Mouse (Mus musculus): ENCODE results near the gene Arhgap10.
A peak's percentile ranks its signal among the peaks of the same experiment; 100 is the strongest.

Arhgap10 gene

GRCm38 (mm10) chr8:77484266-77484665, 33.5 kb downstream of the Arhgap10 start:
- no peak for DNase-seq

DNA sequence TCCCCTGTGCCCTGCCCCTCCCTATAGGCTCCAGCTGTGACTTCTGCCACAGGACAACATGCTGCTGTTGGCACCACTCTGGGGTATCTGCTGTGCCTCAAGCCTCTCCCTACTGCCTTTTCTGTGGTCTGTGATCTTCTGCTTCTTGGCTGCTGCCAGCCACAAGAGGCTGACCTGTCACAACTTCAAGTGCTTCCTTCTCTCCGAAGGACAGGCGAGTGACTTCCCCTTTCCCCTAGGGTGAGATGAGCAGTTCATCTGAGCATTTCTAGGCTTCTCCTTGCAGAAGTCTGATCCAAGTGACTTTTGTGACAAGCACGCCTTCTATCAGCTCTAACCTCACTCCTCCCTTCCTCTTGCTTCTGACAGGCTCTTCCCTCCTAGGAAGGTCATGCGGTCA, 34.1 kb downstream of the Arhgap10 start:
- no peak for DNase-seq

- DNase-seq, result peak; percentile 42
Measured at GRCm38 (mm10) chr8:77481791-77482190, 36.0 kb downstream of the Arhgap10 start.

GRCm38 (mm10) chr8:77479995-77480394, 37.8 kb downstream of the Arhgap10 start:
- no peak for DNase-seq

GRCm38 (mm10) chr8:77478913-77479273, 38.9 kb downstream of the Arhgap10 start:
- DNase-seq, result peak; percentile 54

DNA sequence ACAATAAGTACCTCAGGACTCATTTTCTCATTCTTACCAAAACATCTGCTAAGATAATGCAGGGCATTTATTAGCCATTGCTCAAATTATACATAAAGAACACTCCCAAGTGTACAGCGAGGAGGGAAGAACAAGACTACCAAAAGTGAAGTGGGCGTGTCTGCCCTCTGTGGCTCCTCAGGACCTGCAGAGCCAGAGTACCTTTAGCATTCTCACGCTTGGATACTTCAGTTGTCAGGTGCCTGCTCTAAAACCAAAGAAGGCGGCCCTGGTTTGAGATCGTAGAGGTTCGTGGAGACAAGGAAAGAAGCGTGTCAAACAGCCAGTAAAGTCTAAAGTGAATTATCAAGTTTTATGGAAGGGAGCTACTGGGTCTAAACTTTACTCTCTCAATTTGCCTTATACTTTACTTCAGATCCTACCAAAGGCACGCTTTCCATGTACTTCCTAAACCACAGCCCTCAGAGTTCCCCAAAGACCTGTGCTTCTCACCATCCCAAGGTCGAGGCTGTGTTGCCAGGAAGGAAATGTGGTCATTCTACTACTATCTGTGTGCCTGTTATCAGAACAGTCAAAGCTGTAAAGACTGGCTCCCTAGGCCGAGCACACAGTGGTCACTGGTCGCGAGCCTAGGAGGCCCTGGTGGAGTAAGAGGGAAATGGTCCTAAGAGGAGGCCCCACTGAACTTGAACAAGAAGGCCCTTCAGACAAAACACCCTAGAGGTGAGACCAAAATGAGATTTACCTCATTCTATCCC, 39.4 kb downstream of the Arhgap10 start:
- DNase-seq, result no peak

DNA sequence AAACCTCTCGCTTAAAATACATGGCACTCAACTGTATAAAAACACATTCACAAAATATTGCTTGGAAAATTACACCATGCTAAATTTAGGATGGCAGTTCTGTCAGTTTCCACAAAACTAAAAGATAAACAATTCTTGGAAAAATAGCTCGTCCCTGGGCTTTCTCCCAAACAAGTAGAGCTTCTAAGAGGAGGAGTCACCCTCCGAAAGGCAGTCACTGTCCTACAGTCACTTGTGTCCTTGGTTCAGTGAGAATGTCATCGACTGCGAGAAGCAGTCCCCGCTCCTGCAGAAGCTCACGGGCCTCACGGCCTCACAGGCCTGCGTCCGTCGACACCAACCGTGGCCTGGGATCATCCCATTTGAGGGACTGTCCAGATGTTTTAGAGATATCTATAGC, 40.1 kb downstream of the Arhgap10 start:
- no peak for DNase-seq

DNA sequence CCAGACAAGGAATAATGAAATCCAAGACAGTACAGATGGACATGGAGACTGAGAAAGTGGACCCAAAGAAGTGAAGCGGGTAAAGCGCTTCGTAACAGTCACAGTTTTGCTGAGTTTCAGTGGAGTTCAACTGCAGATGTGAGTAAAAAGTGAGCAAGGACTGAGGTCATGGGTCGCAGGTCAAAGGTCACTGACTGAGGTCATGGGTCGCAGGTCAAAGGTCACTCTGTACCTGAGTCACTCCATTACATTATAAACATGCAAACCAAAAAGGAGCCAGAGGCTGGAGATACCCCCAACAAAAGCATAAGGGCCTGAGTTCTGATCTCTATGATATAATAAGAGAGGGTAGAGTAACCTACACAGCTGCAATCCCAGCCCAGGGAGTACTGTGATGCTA, 43.1 kb downstream of the Arhgap10 start:
- DNase-seq, result no peak

- DNase-seq, result peak; percentile 41
Measured at GRCm38 (mm10) chr8:77473773-77474172, 44.0 kb downstream of the Arhgap10 start.

DNA sequence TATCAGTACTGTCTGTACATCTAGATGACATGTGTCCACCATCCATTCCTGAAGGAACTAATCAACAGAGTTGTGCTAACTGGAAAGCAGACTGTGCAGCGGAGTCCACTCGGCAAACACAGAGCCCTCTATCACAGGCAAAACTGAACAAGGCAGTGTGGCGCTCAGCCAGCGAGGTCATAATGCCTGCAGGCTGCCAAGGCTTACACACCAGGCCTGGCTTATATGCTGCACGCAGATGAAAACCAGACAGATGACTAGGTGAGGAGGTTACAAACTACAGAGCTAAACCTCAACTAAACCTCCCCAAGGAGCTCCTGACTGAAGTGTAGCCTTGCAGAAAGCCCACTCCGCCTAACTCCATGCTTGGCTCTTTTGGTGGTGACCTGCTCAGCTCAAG, 44.4 kb downstream of the Arhgap10 start:
- DNase-seq, result peak; percentile 71

GRCm38 (mm10) chr8:77461392-77461791, 56.4 kb downstream of the Arhgap10 start:
- no peak for DNase-seq

GRCm38 (mm10) chr8:77460363-77460762, 57.4 kb downstream of the Arhgap10 start:
- DNase-seq, result no peak

GRCm38 (mm10) chr8:77459696-77460095, 58.1 kb downstream of the Arhgap10 start:
- DNase-seq, result no peak

DNA sequence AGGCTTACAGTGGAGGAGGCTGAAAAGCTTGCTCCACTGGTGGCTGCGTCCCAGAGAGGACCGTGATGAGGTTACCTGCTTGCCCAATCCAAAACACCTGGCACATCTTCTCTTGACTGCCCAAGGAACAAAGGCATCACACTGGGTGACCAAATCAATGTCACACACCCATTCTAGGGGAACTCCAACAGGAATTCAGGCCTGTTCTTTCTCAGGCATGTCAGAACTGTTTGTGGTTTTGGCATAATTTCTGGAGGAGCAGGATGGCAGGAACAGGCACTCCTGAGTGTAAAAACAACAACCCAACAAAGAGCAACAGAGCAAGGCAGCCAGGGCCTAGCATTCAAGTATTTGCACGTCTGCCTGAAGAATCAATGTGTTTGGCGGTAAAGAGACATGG, 59.2 kb downstream of the Arhgap10 start:
- DNase-seq, result no peak

GRCm38 (mm10) chr8:77456263-77456662, 61.5 kb downstream of the Arhgap10 start:
- no peak for DNase-seq

GRCm38 (mm10) chr8:77453836-77454235, 63.9 kb downstream of the Arhgap10 start:
- DNase-seq, result no peak

- no peak for DNase-seq
Measured at GRCm38 (mm10) chr8:77451466-77452382, 66.0 kb downstream of the Arhgap10 start.

DNA sequence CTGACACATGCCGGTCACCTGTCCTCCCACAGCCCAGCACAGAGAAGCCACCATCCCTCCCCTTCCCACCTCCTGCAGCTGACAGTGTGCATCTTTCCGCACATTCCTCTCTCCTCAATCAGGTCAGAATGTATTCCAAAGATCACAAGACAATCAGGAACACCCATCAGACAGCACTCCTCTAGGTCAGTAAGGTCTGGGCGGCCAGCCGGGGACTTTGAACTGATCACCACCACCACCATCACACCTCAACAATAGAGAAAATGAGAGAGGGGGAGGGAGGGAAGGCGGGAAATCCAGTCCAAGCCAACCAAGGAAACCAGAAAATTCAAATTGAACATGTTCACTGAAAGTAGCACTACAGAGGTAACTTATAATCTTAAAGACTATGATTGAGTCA, 66.7 kb downstream of the Arhgap10 start:
- no peak for DNase-seq

DNA sequence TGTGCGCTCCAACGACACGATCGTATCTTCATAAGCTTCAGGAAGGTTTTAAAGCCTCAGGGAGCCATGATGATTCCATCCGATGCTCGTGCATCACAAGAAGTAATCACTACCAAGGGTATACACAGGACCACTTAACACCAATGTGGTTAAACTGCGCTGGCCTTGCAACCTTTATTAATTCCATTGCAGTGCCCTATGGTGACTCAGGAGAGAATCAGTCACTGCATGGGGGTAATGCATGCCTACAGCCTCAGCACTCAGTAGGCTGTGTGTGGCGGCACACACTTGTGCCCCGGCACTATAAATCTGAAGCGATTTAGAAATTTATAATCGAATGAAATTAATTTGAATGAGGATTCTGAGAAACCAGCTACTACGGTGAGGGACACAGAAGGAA, 71.5 kb downstream of the Arhgap10 start:
- DNase-seq, result no peak

- DNase-seq, result no peak
Measured at GRCm38 (mm10) chr8:77445642-77446041, 72.1 kb downstream of the Arhgap10 start.

- DNase-seq, result peak; percentile 55
Measured at GRCm38 (mm10) chr8:77444166-77444870, 73.4 kb downstream of the Arhgap10 start.

GRCm38 (mm10) chr8:77442452-77442851, 75.3 kb downstream of the Arhgap10 start:
- no peak for DNase-seq

DNA sequence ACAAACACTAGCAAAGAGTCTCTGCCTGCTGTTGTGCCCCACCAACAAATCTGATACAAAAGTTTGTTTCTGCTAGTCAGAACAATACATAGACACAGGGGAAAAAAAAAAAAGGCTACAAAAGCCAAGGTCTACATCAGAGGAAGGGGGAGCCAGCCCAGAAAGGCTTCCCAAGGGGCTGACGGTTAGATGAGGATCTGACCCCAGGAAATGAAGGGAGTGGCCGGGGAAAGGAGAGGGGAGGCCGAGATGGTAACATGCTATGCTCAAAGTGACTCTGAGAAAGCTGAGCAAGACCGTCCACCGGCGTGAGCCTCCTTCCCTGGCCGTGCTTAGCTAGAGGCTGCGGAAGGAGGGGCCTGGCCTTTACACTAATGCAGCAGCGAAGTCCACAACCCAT, 76.8 kb downstream of the Arhgap10 start:
- DNase-seq, result no peak
